Mouse (Mus musculus) kidney, postnatal 4 days (tissue): ENCODE measurements around the gene Gm16867.
"Not testable (repeated sequence)": the region's sequence is repeated elsewhere in the genome, so short reads cannot be mapped to it uniquely, and the experiment has no call there.

Experiments
- DNase-seq, 2 experiments: peaks; one replicate each; pipeline ENCODE4 v3.0.0; 2021; ENCODE audit warnings: mixed read lengths in 2 of 2

Gm16867 gene

GRCm38 (mm10) chr14:69503174-69503573 lies at the start of gene Gm16867:
Gene Gm16867 (minus strand): TSS chr14:69503362.
- DNase-seq, result not testable (repeated sequence)

DNA sequence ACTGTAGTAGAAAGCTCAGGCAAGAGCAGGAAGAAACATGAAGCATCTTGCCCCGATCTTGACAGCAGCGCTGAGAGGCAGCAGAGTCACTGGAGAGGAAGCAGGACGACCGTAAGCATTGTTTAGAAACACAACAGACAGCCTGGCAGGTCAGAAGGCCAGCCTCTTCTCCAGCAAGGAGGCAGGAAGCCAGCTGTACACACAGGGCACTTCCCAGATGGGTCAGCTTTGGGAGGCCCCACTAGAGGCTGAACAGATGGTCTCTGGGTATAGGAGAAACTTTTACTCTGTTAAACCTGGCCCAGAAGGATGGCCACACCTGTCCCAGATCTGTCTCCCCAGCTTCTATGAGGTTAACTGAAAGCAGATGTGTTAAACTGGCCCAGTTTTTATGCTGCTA lies 44.1 kb upstream of the Gm16867 start:
- not testable (repeated sequence) for DNase-seq

GRCm38 (mm10) chr14:69545052-69545451 lies 41.9 kb upstream of the Gm16867 start:
- DNase-seq, result not testable (repeated sequence)

GRCm38 (mm10) chr14:69544033-69544432 lies 40.9 kb upstream of the Gm16867 start:
- DNase-seq, result not testable (repeated sequence)

- not testable (repeated sequence) for DNase-seq
These were observed 39.5 kb upstream of the Gm16867 start for GRCm38 (mm10) chr14:69542695-69543094.

GRCm38 (mm10) chr14:69540113-69540512 lies 37.0 kb upstream of the Gm16867 start:
- DNase-seq, result not testable (repeated sequence)

GRCm38 (mm10) chr14:69536539-69536938 lies 33.4 kb upstream of the Gm16867 start:
- DNase-seq, result not testable (repeated sequence)

- DNase-seq, result not testable (repeated sequence)
These were observed 23.0 kb upstream of the Gm16867 start for GRCm38 (mm10) chr14:69526202-69526601.

- DNase-seq, result not testable (repeated sequence)
These were observed 19.8 kb upstream of the Gm16867 start for GRCm38 (mm10) chr14:69523001-69523400.

GRCm38 (mm10) chr14:69520810-69521209 lies 17.6 kb upstream of the Gm16867 start:
- not testable (repeated sequence) for DNase-seq

DNA sequence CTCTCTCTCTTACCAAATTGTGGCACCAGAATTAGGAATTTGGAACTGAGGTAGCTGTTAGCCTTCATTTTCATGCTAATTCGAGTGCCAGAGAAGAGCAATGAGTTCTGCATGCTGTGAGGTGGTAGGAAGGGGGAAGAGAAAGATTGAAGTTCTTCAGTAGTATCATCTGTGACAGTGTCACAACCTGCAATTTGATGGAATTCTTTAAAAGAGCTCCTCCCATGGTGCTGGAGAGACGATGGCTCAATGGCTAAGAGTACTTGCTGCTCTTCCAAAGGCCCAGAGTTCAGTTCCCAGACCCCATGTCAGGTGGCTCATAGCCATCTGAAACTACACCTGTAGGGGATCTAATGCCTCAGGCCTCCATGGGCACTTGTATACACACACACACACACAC lies 9.3 kb upstream of the Gm16867 start, which contains the start of gene Gm27179:
Gm27179 (minus strand) TSS at position 101 of the 400 bp plus-strand sequence.
- DNase-seq, result not testable (repeated sequence)

- not testable (repeated sequence) for DNase-seq
These were observed 3.8 kb upstream of the Gm16867 start for GRCm38 (mm10) chr14:69507000-69507399.

- not testable (repeated sequence) for DNase-seq
These were observed 567 bp downstream of the Gm16867 start for GRCm38 (mm10) chr14:69502440-69503150.

- not testable (repeated sequence) for DNase-seq
These were observed 6.9 kb downstream of the Gm16867 start for GRCm38 (mm10) chr14:69496259-69496658.

DNA sequence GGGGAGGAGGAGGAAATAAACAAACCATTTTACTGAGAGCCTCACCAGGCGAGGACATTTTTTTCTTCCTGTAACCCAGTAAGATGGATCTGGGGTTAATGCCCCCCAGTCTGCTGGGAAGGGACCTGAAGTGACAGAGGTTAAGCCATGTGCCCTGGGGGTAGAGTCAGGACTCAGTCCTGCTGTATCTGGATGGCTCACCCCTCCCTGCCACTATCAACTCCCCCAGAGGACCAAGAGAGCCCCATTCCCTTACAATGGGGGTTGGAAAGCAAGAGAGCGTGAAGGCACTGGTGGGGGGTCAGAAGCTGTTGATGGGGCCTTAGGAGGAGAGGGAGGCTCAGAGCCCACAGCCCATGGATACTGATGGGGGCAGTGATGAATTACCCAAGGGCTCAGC lies 8.2 kb downstream of the Gm16867 start:
- not testable (repeated sequence) for DNase-seq

- not testable (repeated sequence) for DNase-seq
These were observed 8.6 kb downstream of the Gm16867 start for GRCm38 (mm10) chr14:69494522-69494921.

DNA sequence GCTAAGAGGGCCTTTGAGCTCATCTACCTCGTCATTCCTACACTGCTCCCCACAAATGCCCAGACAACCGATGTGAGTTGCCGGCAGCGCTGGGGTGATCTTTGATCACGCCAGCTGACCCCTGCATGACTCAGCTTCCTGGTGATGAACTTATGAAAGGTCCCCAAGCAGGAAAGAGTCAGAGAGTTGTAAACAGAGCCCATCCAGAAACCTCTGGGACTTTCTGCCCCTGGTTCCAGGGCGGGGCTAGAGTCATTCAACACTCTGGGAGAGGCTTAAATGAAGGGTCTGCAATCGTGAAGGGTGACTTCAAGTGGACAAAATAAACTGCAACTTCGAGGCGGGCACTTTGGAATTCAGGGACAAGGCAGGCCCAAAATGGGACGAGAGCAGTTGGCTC lies 15.2 kb downstream of the Gm16867 start:
- DNase-seq, result not testable (repeated sequence)

GRCm38 (mm10) chr14:69485466-69486135 lies 17.6 kb downstream of the Gm16867 start:
- not testable (repeated sequence) for DNase-seq

DNA sequence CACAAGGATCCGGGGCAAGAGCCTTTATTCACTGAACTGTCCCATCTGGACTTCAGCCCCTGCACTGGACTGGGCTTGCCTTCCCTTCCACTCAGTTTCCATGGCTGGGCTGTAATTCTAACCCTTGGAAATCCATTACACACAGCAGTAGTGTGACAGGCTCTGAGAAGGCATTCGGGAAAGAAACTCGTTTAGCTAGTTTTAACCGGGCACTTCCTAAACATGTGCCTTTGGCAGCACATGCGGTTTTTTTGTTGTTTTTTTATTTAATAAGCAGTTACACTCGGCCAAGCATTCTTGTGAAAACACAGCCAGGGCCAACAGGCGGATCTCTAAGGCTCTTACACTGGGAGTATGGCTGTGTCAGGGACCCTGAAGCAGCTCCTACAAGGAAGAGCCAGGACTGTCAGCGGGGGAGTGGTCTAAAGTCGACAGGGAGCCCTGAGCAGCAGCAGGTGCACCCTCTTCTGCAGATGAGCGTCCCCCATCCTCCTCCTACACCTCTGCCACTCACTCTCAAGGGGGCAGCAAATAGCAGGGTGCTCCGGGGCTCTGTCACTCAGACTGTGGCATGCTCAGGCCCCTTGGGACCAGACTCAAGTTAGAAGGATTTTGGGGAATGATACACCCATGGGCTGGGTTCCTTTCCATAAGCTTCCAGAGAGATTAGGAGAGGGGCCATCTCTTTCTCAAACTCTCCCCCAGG lies 29.1 kb downstream of the Gm16867 start:
- not testable (repeated sequence) for DNase-seq

DNA sequence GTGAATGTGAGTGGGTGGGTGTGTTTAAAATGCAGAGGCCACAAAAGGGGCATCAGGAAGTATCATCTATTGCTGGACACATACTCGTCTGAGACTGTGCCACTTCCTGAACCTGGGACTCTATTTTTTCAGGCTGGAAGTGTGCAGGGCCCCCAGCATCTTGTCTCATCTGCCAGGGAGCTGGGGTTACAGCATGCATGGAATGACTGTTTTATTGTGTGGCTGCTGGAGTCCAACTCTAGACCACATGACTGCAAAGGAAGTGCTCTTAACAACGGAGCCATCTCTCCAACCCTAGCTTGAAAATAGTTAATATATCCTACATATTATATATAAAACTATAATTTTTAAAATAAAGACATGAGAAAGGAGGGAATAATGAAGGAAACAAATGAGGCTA lies 29.8 kb downstream of the Gm16867 start:
- not testable (repeated sequence) for DNase-seq

DNA sequence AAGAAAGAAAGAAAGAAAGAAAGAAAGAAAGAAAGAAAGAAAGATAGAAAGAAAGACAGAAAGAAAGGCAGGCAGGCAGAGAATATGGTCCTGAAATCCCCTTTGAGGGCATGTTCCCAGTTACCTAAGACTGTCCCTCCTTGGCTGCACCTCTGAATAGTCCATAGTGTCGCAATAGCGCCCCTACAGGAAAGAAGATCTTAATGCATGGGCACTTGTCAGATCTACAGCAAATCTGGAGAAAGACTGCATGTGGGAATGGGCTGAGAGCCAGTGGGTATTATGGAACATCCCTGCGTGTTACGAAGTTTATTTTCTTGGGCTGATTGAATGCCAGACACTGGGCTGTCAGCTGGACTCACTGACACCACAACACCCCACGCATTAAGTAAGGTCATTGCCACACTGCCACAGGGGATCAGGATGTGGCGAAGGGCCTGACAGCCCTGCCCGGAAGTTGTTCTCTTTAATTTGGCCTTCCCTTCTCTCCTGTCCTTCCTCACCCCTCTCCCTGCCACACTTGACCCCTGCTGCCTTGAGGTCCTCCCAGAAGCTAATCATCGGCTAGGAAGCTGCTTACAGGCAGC lies 32.9 kb downstream of the Gm16867 start:
- not testable (repeated sequence) for DNase-seq

DNA sequence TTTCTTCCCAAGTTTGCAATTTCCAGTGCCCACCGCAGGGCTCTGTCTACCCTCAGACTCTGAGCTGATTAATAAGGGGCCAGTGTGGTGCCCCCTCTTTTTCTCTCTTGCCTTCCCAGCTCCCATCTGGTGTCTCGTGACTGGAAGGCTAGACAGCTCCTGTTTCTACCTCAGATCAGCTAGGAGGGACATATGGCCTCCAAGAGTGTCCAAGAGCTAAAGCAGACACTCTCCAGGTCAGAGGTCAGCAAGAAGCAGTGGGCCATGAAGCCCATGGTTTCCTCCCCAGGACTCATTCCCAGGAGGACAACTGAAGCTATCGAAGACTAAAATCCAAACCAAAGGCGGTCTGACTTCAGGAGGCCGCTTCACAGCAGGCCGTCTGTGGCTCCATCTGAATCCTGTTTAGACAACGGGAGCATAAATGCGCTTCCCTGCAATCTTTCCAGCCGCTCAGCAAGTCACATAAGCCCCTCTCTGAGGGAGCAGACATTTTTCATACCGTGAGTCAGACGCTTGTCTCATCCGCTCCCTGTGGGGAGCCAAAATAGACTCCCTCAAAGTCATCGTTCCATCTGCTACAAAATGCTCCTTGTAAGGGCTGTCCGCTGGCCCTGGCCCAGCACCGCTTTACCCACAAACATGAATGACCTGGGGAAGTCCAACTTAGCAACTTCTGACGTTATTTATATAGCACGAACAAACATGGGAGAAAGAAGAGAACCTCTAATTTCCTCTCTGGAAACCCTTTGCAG lies 35.4 kb downstream of the Gm16867 start:
- not testable (repeated sequence) for DNase-seq
